Mouse (Mus musculus): ENCODE measurements at regions not wholly inside any gene's neighbourhood (a gene's known extent, or its start where the extent isn't known, plus 50 kb on each side); places are given as distances from the start of the nearest gene placed in this dataset.

DNA sequence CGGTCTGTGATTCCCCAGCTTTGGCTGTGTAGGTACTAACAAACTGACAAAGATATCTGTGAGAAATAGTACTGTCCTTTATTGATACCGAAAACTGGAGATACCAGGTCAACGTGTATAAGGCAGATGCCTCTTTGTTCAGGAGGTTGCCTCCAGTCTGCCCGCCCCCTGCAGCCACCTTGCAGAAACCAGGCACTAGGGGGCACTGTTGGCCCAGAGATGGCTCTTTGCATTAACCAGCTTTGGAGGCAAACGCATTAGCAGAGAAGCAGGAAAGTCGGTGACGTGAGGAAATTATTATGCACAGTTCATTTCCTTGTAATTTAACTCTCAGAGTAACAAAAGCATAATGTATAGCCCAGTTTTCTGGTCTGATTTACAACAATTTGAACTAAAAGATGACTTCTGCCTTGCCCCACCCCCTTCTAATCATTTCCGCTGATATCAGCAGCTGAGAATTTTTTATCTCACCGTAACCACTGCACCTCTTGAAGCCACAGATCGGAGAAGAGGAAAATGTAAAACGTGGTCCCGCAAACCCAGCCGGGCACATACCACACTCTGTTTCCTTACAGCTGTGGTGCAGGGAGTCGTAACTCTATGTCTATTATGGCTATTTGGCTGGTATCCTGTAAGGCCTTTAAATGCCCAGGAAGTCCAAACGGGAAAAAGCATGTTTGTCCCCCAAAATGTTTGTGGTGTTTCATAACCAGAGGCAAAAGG lies 203.5 kb downstream of the Icos start:
- Histone ChIP-seq H3K36me3 (ENCODE audit: control insufficient read depth, insufficient read depth, low read length) (no peaks in the 10 kb centered on the region), H3K4me2 (ENCODE audit: low read length) (peak overlapping the region; percentile 44), H3K4me3 (ENCODE audit: low read length) (peak overlapping the region; percentile 7; the same call in 1 of the 2 replicates), H3K4me1 (ENCODE audit: control insufficient read depth, insufficient read depth, low read depth, low read length) (peaks cover 15% of the 10 kb centered on the region), H3K27ac (ENCODE audit: low read depth, low read length) (peak overlapping the region; percentile 5; the same call in 1 of the 2 replicates), H3K9ac (ENCODE audit: low read depth, low read length) (peak overlapping the region; percentile 7; the same call in 1 of the 2 replicates), H3K27me3 (replicated peaks; ENCODE audit: control insufficient read depth, insufficient read depth, low read length) (no peaks in the 10 kb centered on the region), H3K9me3 (ENCODE audit: control insufficient read depth, low read length) (no peaks in the 10 kb centered on the region)
- 13% methylated on average over 15 of the region's 15 CpGs for WGBS
- ATAC-seq = peak; percentile 94

DNA sequence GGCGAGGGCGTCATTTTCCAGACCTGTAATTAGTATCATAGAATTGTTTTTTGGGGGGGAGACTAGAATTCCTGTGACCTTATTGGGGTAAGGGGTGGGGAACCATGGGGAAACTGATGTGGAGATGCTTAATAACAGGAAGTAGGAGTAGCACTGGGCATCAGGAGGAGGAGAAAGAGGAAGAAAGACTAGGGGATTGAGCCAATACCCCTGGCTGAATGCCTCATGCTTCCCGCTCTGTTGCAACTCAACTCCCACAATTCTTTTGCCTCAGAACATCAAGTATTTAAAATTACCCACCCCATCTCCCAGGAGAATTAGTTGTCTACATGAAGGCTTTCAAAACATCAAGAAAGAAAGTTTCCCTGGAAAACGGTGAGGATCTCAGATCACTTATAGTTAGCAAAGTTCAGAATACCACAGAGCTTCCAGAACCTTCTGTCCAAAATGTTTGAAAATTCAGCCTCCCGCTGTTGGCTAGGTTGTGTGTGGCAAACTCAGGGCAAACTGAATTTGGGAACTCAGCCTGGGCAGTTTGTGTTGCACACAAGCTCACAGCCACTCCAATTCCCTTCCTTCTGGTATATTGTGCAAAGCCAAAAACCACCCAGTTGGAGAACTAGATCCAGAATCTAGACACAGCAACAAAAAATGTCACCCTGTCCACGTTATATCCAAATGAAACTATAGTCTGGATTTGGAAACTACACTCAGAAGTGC lies 209.8 kb downstream of the Icos start:
- H3K36me3 ChIP-seq (ENCODE audit: control insufficient read depth, insufficient read depth, low read length) = no peaks in the 10 kb centered on the region
- no peak overlapping the region for H3K27ac ChIP-seq (ENCODE audit: low read depth, low read length)
- no peak overlapping the region for H3K4me3 ChIP-seq (ENCODE audit: low read length)
- H3K9ac ChIP-seq (ENCODE audit: low read depth, low read length) = no peak overlapping the region
- H3K4me1 ChIP-seq (ENCODE audit: control insufficient read depth, insufficient read depth, low read depth, low read length) = no peaks in the 10 kb centered on the region
- H3K4me2 ChIP-seq (ENCODE audit: low read length) = no peak overlapping the region
- H3K27me3 ChIP-seq (replicated peaks; ENCODE audit: control insufficient read depth, insufficient read depth, low read length) = no peaks in the 10 kb centered on the region
- H3K9me3 ChIP-seq (ENCODE audit: control insufficient read depth, low read length) = no peaks in the 10 kb centered on the region
- no peak for ATAC-seq
- WGBS = 87% methylated on average over 6 of the region's 6 CpGs

DNA sequence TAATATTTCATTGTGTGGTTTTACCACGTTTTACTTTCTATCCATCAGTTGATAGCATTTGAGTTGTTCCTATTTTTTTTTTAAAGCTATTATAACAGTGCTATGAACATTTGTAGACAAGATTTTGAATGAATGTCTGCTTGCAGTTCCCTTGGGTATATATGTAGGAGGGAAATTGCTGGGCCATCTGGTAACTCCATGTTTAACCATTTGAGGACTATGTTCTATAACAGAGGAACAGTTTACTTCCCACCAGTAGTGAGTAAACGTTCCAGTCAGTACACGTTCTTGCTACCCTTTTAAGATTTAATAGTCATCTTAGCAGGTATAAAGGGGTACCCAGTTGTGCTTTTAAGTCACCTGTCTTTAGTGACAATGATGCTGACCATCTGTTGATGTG lies 213.2 kb downstream of the Icos start:
- WGBS = 87% methylated on average over 3 of the region's 3 CpGs
- Histone ChIP-seq H3K4me1 (ENCODE audit: control insufficient read depth, insufficient read depth, low read depth, low read length) (no peaks in the 10 kb centered on the region), H3K36me3 (ENCODE audit: control insufficient read depth, insufficient read depth, low read length) (no peaks in the 10 kb centered on the region)

GRCm38 (mm10) chr1:61198549-61199062 lies 220.9 kb downstream of the Icos start:
- WGBS = 63% methylated on average over 3 of the region's 3 CpGs
- peak; percentile 64; the same call in 1 of the 2 replicates for ATAC-seq
- H3K36me3 ChIP-seq (ENCODE audit: control insufficient read depth, insufficient read depth, low read length) = no peaks in the 10 kb centered on the region

More for the DNA sequence above, 213.2 kb downstream of the Icos start:
- H3K9ac ChIP-seq (ENCODE audit: low read depth, low read length) = no peak overlapping the region
- no peak overlapping the region for H3K27ac ChIP-seq (ENCODE audit: low read depth, low read length)
- no peak for ATAC-seq
- no peaks in the 10 kb centered on the region for H3K27me3 ChIP-seq (replicated peaks; ENCODE audit: control insufficient read depth, insufficient read depth, low read length)
- no peaks in the 10 kb centered on the region for H3K9me3 ChIP-seq (ENCODE audit: control insufficient read depth, low read length)
- H3K4me2 ChIP-seq (ENCODE audit: low read length) = no peak overlapping the region
- H3K4me3 ChIP-seq (ENCODE audit: low read length) = no peak overlapping the region

GRCm38 (mm10) chr1:61201006-61201405 lies 223.3 kb downstream of the Icos start:
- no peaks in the 10 kb centered on the region for H3K9me3 ChIP-seq (ENCODE audit: control insufficient read depth, low read length)
- no peak for ATAC-seq
- no peak overlapping the region for H3K4me3 ChIP-seq (ENCODE audit: low read length)
- WGBS = 84% methylated on average over 2 of the region's 2 CpGs
- H3K9ac ChIP-seq (ENCODE audit: low read depth, low read length) = no peak overlapping the region
- H3K36me3 ChIP-seq (ENCODE audit: control insufficient read depth, insufficient read depth, low read length) = no peaks in the 10 kb centered on the region
- no peak overlapping the region for H3K4me2 ChIP-seq (ENCODE audit: low read length)
- H3K4me1 ChIP-seq (ENCODE audit: control insufficient read depth, insufficient read depth, low read depth, low read length) = peaks cover 6% of the 10 kb centered on the region
- no peaks in the 10 kb centered on the region for H3K27me3 ChIP-seq (replicated peaks; ENCODE audit: control insufficient read depth, insufficient read depth, low read length)
- H3K27ac ChIP-seq (ENCODE audit: low read depth, low read length) = no peak overlapping the region

More at GRCm38 (mm10) chr1:61198549-61199062, 220.9 kb downstream of the Icos start:
- Histone ChIP-seq H3K4me1 (ENCODE audit: control insufficient read depth, insufficient read depth, low read depth, low read length) (peaks cover 5% of the 10 kb centered on the region), H3K27ac (ENCODE audit: low read depth, low read length) (peak overlapping the region; percentile 54; the same call in 1 of the 2 replicates), H3K9me3 (ENCODE audit: control insufficient read depth, low read length) (no peaks in the 10 kb centered on the region), H3K27me3 (replicated peaks; ENCODE audit: control insufficient read depth, insufficient read depth, low read length) (no peaks in the 10 kb centered on the region), H3K9ac (ENCODE audit: low read depth, low read length) (no peak overlapping the region), H3K4me3 (ENCODE audit: low read length) (no peak overlapping the region), H3K4me2 (ENCODE audit: low read length) (no peak overlapping the region)

- H3K27ac ChIP-seq (ENCODE audit: low read depth, low read length) = no peak overlapping the region
- H3K4me2 ChIP-seq (ENCODE audit: low read length) = no peak overlapping the region
- H3K27me3 ChIP-seq (replicated peaks; ENCODE audit: control insufficient read depth, insufficient read depth, low read length) = no peaks in the 10 kb centered on the region
- no peaks in the 10 kb centered on the region for H3K36me3 ChIP-seq (ENCODE audit: control insufficient read depth, insufficient read depth, low read length)
- no peaks in the 10 kb centered on the region for H3K9me3 ChIP-seq (ENCODE audit: control insufficient read depth, low read length)
- H3K4me3 ChIP-seq (ENCODE audit: low read length) = no peak overlapping the region
- no peak overlapping the region for H3K9ac ChIP-seq (ENCODE audit: low read depth, low read length)
- H3K4me1 ChIP-seq (ENCODE audit: control insufficient read depth, insufficient read depth, low read depth, low read length) = peaks cover 6% of the 10 kb centered on the region
- no peak for ATAC-seq
- 42% methylated on average over 3 of the region's 3 CpGs for WGBS
These were observed 224.4 kb downstream of the Icos start for GRCm38 (mm10) chr1:61202079-61202478.

DNA sequence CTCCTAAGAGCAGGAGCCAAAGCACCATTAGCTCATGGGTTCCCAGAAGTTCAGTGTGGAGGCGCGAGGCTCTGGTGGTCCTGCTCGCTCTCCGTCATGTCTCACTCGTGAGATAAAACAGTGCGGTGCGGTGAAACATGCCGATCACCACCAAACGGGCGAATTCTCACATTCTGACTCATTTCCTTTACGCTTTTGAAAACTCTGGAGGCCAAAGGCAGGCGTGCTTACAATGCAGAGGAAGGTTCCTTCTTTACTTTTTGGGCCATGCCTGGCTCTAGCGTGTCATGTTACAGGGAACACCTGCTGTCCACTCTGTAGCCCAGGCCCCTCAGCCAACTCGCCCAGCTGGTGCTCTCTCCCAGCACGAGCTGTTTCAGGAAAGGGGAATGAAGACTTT lies 225.4 kb downstream of the Icos start:
- H3K9me3 ChIP-seq (ENCODE audit: control insufficient read depth, low read length) = no peaks in the 10 kb centered on the region
- peaks cover 6% of the 10 kb centered on the region for H3K4me1 ChIP-seq (ENCODE audit: control insufficient read depth, insufficient read depth, low read depth, low read length)
- 31% methylated on average over 15 of the region's 15 CpGs for WGBS
- H3K4me3 ChIP-seq (ENCODE audit: low read length) = no peak overlapping the region
- ATAC-seq = peak; percentile 68; the same call in 1 of the 2 replicates
- H3K36me3 ChIP-seq (ENCODE audit: control insufficient read depth, insufficient read depth, low read length) = no peaks in the 10 kb centered on the region
- peak overlapping the region; percentile 31 for H3K4me2 ChIP-seq (ENCODE audit: low read length)
- no peaks in the 10 kb centered on the region for H3K27me3 ChIP-seq (replicated peaks; ENCODE audit: control insufficient read depth, insufficient read depth, low read length)
- no peak overlapping the region for H3K9ac ChIP-seq (ENCODE audit: low read depth, low read length)
- H3K27ac ChIP-seq (ENCODE audit: low read depth, low read length) = no peak overlapping the region

DNA sequence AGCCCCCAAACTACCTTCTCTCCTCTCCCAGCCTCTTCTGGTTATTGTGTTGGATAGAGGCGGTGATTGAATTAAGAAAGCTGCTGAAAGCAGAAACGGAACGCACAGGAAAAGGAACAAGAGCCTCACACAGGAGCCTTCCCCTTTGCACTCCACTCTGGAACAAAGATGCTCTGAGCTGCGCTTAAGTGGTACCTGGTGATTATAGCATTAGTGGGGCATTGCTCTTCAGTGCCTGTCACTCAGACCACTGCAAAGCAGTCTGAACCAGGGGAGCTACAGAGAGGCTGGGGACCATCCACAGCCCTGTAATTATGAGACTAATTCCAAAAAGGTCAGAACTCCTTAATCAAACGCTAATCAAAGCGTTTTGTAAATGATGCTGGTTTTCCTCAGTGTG lies 225.9 kb downstream of the Icos start:
- peak overlapping the region; percentile 31 for H3K4me2 ChIP-seq (ENCODE audit: low read length)
- peaks cover 6% of the 10 kb centered on the region for H3K4me1 ChIP-seq (ENCODE audit: control insufficient read depth, insufficient read depth, low read depth, low read length)
- H3K36me3 ChIP-seq (ENCODE audit: control insufficient read depth, insufficient read depth, low read length) = no peaks in the 10 kb centered on the region
- 0 out of 2 replicates have a peak, but pooled peaks have one; percentile 34 for ATAC-seq
- 17% methylated on average over 6 of the region's 6 CpGs for WGBS
- no peak overlapping the region for H3K9ac ChIP-seq (ENCODE audit: low read depth, low read length)
- H3K4me3 ChIP-seq (ENCODE audit: low read length) = no peak overlapping the region
- H3K9me3 ChIP-seq (ENCODE audit: control insufficient read depth, low read length) = no peaks in the 10 kb centered on the region
- no peak overlapping the region for H3K27ac ChIP-seq (ENCODE audit: low read depth, low read length)
- H3K27me3 ChIP-seq (replicated peaks; ENCODE audit: control insufficient read depth, insufficient read depth, low read length) = no peaks in the 10 kb centered on the region

DNA sequence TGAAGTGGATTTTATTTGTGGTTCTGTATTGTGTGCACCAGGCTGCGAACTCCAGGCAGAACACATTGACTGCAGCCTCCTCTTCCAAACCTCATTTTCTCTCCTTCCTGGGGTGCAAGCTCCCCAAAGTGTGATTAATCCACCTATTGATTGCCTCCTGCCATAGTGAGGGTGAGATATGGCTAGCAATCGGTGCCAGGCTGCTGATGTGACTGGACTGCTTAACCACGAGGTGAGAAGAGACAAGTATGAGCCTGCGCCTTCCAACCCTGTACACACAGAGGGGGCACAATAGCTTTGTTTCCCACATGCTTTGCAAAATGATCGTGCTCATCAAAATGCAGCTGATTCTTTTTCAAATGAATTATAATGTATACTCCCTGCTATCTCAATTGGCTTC lies 227.4 kb downstream of the Icos start:
- Histone ChIP-seq H3K27ac (ENCODE audit: low read depth, low read length) (no peak overlapping the region), H3K9ac (ENCODE audit: low read depth, low read length) (no peak overlapping the region), H3K4me3 (ENCODE audit: low read length) (no peak overlapping the region), H3K4me2 (ENCODE audit: low read length) (no peak overlapping the region), H3K4me1 (ENCODE audit: control insufficient read depth, insufficient read depth, low read depth, low read length) (peaks cover 6% of the 10 kb centered on the region), H3K9me3 (ENCODE audit: control insufficient read depth, low read length) (no peaks in the 10 kb centered on the region), H3K27me3 (replicated peaks; ENCODE audit: control insufficient read depth, insufficient read depth, low read length) (no peaks in the 10 kb centered on the region), H3K36me3 (ENCODE audit: control insufficient read depth, insufficient read depth, low read length) (no peaks in the 10 kb centered on the region)
- 0 out of 2 replicates have a peak, but pooled peaks have one; percentile 69 for ATAC-seq
- 36% methylated on average over 5 of the region's 5 CpGs for WGBS
